In the genomic region with DNA sequence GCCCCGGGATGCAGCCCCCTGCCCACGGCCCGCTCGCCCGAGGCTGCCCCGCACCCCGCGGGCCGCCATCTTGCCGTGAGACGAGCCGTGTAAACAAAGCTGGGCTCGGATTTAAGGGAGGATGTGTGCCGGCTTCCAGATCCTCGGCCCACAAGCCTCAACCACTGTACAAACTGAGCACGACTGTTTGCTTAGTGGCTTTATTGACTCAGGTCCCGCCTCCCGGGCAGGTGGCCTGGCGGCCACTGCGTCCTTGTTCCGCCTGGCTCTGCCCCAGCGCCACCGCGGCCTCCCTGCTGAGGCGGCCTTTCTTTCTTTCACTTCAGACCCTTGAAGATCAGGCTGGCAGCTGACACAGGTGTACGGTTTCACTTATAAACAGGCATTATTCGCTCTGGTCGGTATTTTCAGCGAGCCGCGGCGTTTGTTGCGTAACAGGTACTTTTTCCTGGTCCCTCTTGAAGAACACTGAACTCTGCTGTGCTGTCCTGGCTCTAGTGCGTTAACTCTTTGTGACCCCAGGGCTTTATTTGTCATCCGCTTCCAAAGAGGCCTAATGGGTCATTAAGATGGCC, we compare ENCODE assay signal across 8 mouse cellular contexts.
A peak's percentile ranks its signal among the peaks of the same experiment; 100 is the strongest.
DNase-seq lines count a peak whose midpoint lies in the region; ATAC-seq and TF ChIP-seq lines count a peak whose summit lies in the region.

No protein-coding gene starts in this region.

- H3K4me1 ChIP-seq in intestine, postnatal 0 days (replicated peaks; ENCODE audit: control insufficient read depth, insufficient read depth, low read length), result 0 out of 2 replicates have a peak, but pooled peaks cover 5% of the 10 kb centered on the region
- H3K4me1 ChIP-seq in limb, embryonic 13.5 days, result peaks cover 9% of the 10 kb centered on the region
- H3K4me1 ChIP-seq in midbrain, embryonic 13.5 days (replicated peaks), result peaks cover 20% of the 10 kb centered on the region

- no peaks in the 10 kb centered on the region for H3K27me3 ChIP-seq in intestine, postnatal 0 days (replicated peaks; ENCODE audit: control insufficient read depth, insufficient read depth, low read length)
- no peaks in the 10 kb centered on the region for H3K27me3 ChIP-seq in limb, embryonic 13.5 days
- no peaks in the 10 kb centered on the region for H3K27me3 ChIP-seq in midbrain, embryonic 13.5 days

- ATAC-seq in intestine, postnatal 0 days, result peak; percentile 91
- ATAC-seq in limb, embryonic 13.5 days (ENCODE audit: low FRiP score, low read depth), result peak; percentile 74
- peak; percentile 80 for ATAC-seq in midbrain, embryonic 13.5 days

- 1% methylated on average over 35 of the region's 35 CpGs for WGBS in intestine, postnatal 0 days
- 2% methylated on average over 35 of the region's 35 CpGs for WGBS in limb, embryonic 13.5 days
- 1% methylated on average over 35 of the region's 35 CpGs for WGBS in midbrain, embryonic 13.5 days

- peak overlapping the region; percentile 90 for H3K27ac ChIP-seq in intestine, postnatal 0 days (ENCODE audit: low read depth, low read length)
- peak overlapping the region; percentile 82 for H3K27ac ChIP-seq in limb, embryonic 13.5 days
- peak overlapping the region; percentile 84 for H3K27ac ChIP-seq in midbrain, embryonic 13.5 days

- H3K36me3 ChIP-seq in intestine, postnatal 0 days (ENCODE audit: control insufficient read depth, insufficient read depth), result no peaks in the 10 kb centered on the region
- H3K36me3 ChIP-seq in limb, embryonic 13.5 days, result no peaks in the 10 kb centered on the region
- no peaks in the 10 kb centered on the region for H3K36me3 ChIP-seq in midbrain, embryonic 13.5 days

- peak overlapping the region; percentile 56 for H3K4me3 ChIP-seq in intestine, postnatal 0 days (ENCODE audit: low read depth, low read length)
- peak overlapping the region; percentile 49 for H3K4me3 ChIP-seq in limb, embryonic 13.5 days
- H3K4me3 ChIP-seq in midbrain, embryonic 13.5 days (replicated peaks), result peak overlapping the region; percentile 44

- peak; percentile 76 for DNase-seq in adrenal gland, postnatal 14 days
- peak; percentile 37 for DNase-seq in embryo, embryonic 11.5 days (ENCODE audit: low read depth, low spot score)
- peak; percentile 50 to 77 for DNase-seq in heart, adult 18-20 months
- DNase-seq in skeletal muscle tissue, adult 2 months (ENCODE audit: low read depth, low spot score), result peak; percentile 25
- no peak for DNase-seq in adipocyte (ENCODE audit: low spot score)

- peak overlapping the region; percentile 54 for H3K9ac ChIP-seq in intestine, postnatal 0 days (ENCODE audit: low read depth, low read length)
- H3K9ac ChIP-seq in limb, embryonic 13.5 days, result peak overlapping the region; percentile 79
- H3K9ac ChIP-seq in midbrain, embryonic 13.5 days (replicated peaks), result peak overlapping the region; percentile 74

- TF ChIP-seq CTCF in intestine, postnatal 0 days (IDR thresholded peaks at IDR 0.05; ENCODE audit: low read depth), result no peak

- H3K9me3 ChIP-seq in intestine, postnatal 0 days (ENCODE audit: control insufficient read depth), result no peaks in the 10 kb centered on the region
- no peaks in the 10 kb centered on the region for H3K9me3 ChIP-seq in limb, embryonic 13.5 days
- no peaks in the 10 kb centered on the region for H3K9me3 ChIP-seq in midbrain, embryonic 13.5 days

- peak overlapping the region; percentile 90 for H3K4me2 ChIP-seq in intestine, postnatal 0 days (replicated peaks; ENCODE audit: low read depth)
- peak overlapping the region; percentile 68 for H3K4me2 ChIP-seq in limb, embryonic 13.5 days (replicated peaks)
- peak overlapping the region; percentile 63 for H3K4me2 ChIP-seq in midbrain, embryonic 13.5 days (replicated peaks)
